Comparison of ENCODE assay signal across 9 mouse cellular contexts in the genomic region with DNA sequence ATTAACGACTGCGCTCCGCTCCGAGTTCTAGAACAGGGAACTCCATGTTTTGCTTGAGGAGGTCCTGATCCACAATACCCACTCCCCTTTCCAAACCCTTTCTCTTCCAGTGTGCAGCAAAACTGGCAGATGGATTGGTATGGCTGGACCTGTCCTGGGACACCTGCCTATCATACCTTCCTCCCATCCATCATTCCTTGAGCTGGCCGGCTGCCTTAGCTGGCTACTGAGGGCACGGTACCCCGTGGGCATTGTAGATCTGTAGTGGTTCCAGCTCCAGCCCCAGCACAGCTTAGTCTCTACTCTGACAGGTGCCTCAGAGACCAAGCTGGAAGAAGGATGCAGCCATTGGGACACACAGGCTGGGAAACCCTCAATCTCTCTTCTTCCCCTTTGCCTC. TPM values are rescaled to one million over a fixed set of nuclear protein-coding genes. Genes with fewer than 3 reads are reported as not detected.
A peak's percentile ranks its signal among the peaks of the same experiment; 100 is the strongest.
DNase-seq lines count a peak whose midpoint lies in the region; ATAC-seq and TF ChIP-seq lines count a peak whose summit lies in the region.
"Had no signal": no experiment of that assay in that cellular context is flagged by ENCODE, and none has a peak within 500 bp of the region (broad histone marks: within the 10 kb centered on the region; RNA-seq: fewer than 3 reads in every experiment).

No protein-coding gene starts in this region.

- no peak for ATAC-seq in kidney, embryonic 14.5 days (ENCODE audit: low FRiP score, low TSS enrichment)
- ATAC-seq in embryonic facial prominence, embryonic 14.5 days (ENCODE audit: low read depth), result no peak
- no peak for ATAC-seq in intestine, embryonic 14.5 days (replicated peaks; ENCODE audit: low FRiP score, low TSS enrichment, low read depth)

- DNase-seq in kidney, postnatal 25 days, result no peak
- DNase-seq in embryonic facial prominence, embryonic 14.5 days (ENCODE audit: low spot score), result no peak
- DNase-seq in intestine, embryonic 14.5 days (ENCODE audit: low spot score), result no peak
- no peak for DNase-seq in embryo, embryonic 9.5 days (ENCODE audit: extremely low spot score)
- DNase-seq in embryo, embryonic 10 days (ENCODE audit: low spot score), result no peak
- DNase-seq in yolk sac, embryonic 10.5 days (ENCODE audit: low spot score), result no peak
- DNase-seq: spleen, adult 18-20 months had no signal

- H3K4me3 ChIP-seq in kidney, embryonic 14.5 days (ENCODE audit: low read length), result peak overlapping the region; percentile 64
- peak overlapping the region; percentile 60 for H3K4me3 ChIP-seq in embryonic facial prominence, embryonic 14.5 days (ENCODE audit: low read depth, low read length)
- H3K4me3 ChIP-seq in intestine, embryonic 14.5 days (ENCODE audit: low read depth, low read length), result peak overlapping the region; percentile 65; the same call in 1 of the 2 replicates
- H3K4me3 ChIP-seq in myocyte, result peak overlapping the region; percentile 74

- H3K9ac ChIP-seq in kidney, embryonic 14.5 days (ENCODE audit: low read depth, low read length), result peak overlapping the region; percentile 90
- peak overlapping the region; percentile 88; the same call in 1 of the 2 replicates for H3K9ac ChIP-seq in embryonic facial prominence, embryonic 14.5 days (ENCODE audit: low read depth, low read length)
- H3K9ac ChIP-seq in intestine, embryonic 14.5 days (ENCODE audit: low read length), result no peak overlapping the region

- H3K9me3 ChIP-seq in kidney, embryonic 14.5 days (ENCODE audit: control insufficient read depth, low read length), result no peaks in the 10 kb centered on the region
- no peaks in the 10 kb centered on the region for H3K9me3 ChIP-seq in embryonic facial prominence, embryonic 14.5 days (ENCODE audit: control insufficient read depth, low read length)
- H3K9me3 ChIP-seq in intestine, embryonic 14.5 days (ENCODE audit: control insufficient read depth, low read length), result no peaks in the 10 kb centered on the region

- H3K27ac ChIP-seq in kidney, embryonic 14.5 days (ENCODE audit: low read depth, low read length), result no peak overlapping the region
- no peak overlapping the region for H3K27ac ChIP-seq in embryonic facial prominence, embryonic 14.5 days (replicated peaks; ENCODE audit: low read depth, low read length)
- H3K27ac ChIP-seq in intestine, embryonic 14.5 days (ENCODE audit: low read depth), result no peak overlapping the region

- peak; percentile 37 for TF ChIP-seq POLR2A in myocyte (IDR thresholded peaks at IDR 0.05; ENCODE audit: insufficient read length, low read depth)

- H3ac ChIP-seq in myocyte (ENCODE audit: control insufficient read depth, insufficient read length), result peak overlapping the region; percentile 73

- peaks cover 23% of the 10 kb centered on the region for H3K4me1 ChIP-seq in kidney, embryonic 14.5 days (ENCODE audit: control insufficient read depth, insufficient read depth, low read length)
- peaks cover 30% of the 10 kb centered on the region for H3K4me1 ChIP-seq in embryonic facial prominence, embryonic 14.5 days (ENCODE audit: control insufficient read depth, insufficient read depth, low read length)
- peaks cover 12% of the 10 kb centered on the region for H3K4me1 ChIP-seq in intestine, embryonic 14.5 days (replicated peaks; ENCODE audit: control insufficient read depth, insufficient read depth, low read length)

- H3K27me3 ChIP-seq in kidney, embryonic 14.5 days (ENCODE audit: control insufficient read depth, insufficient read depth, low read length), result no peaks in the 10 kb centered on the region
- peaks cover 10% of the 10 kb centered on the region for H3K27me3 ChIP-seq in embryonic facial prominence, embryonic 14.5 days (replicated peaks; ENCODE audit: control insufficient read depth, insufficient read depth, low read length)
- H3K27me3 ChIP-seq in intestine, embryonic 14.5 days (replicated peaks; ENCODE audit: control insufficient read depth, insufficient read depth, low read length), result peaks cover 7% of the 10 kb centered on the region
- H3K27me3 ChIP-seq in myocyte (ENCODE audit: control insufficient read depth, insufficient read depth, insufficient read length), result no peaks in the 10 kb centered on the region

- WGBS in kidney, embryonic 14.5 days, result 18% methylated on average over 7 of the region's 7 CpGs
- 17% methylated on average over 7 of the region's 7 CpGs for WGBS in embryonic facial prominence, embryonic 14.5 days
- 23% methylated on average over 7 of the region's 7 CpGs for WGBS in intestine, embryonic 14.5 days

- H3K36me3 ChIP-seq in kidney, embryonic 14.5 days (ENCODE audit: control insufficient read depth, insufficient read depth, low read length), result peaks cover 8% of the 10 kb centered on the region; the same call in 1 of the 2 replicates
- H3K36me3 ChIP-seq in embryonic facial prominence, embryonic 14.5 days (ENCODE audit: control insufficient read depth, insufficient read depth, low read length), result peaks cover 21% of the 10 kb centered on the region
- peaks cover 13% of the 10 kb centered on the region for H3K36me3 ChIP-seq in intestine, embryonic 14.5 days (ENCODE audit: control insufficient read depth, insufficient read depth, low read length)
- peaks cover 8% of the 10 kb centered on the region for H3K36me3 ChIP-seq in myocyte (ENCODE audit: control insufficient read depth, insufficient read depth)

- H3K79me2 ChIP-seq in myocyte (ENCODE audit: control insufficient read depth, insufficient read depth), result peaks cover 34% of the 10 kb centered on the region

- peak overlapping the region; percentile 98 for H3K4me2 ChIP-seq in kidney, embryonic 14.5 days (replicated peaks; ENCODE audit: low read depth, low read length)
- peak overlapping the region; percentile 88 for H3K4me2 ChIP-seq in embryonic facial prominence, embryonic 14.5 days (ENCODE audit: low read depth, low read length)
- peak overlapping the region; percentile 92 for H3K4me2 ChIP-seq in intestine, embryonic 14.5 days (ENCODE audit: low read length)
- H3K4me2 ChIP-seq in myocyte (ENCODE audit: low read depth), result peak overlapping the region; percentile 83

TF ChIP-seq in myocyte, 11 proteins besides CTCF, POLR2A, EP300 and RAD21:
- peak; percentile 73 for TF ChIP-seq POLR2AphosphoS2 (IDR thresholded peaks at IDR 0.05; ENCODE audit: insufficient read length, low read depth)
- TF ChIP-seq USF1 (IDR thresholded peaks at IDR 0.05; ENCODE audit: low read depth), result no peak
- no peak for TF ChIP-seq SRF (IDR thresholded peaks at IDR 0.05; ENCODE audit: control insufficient read depth, insufficient read length, low read depth)

RNA-seq across cellular contexts. Expression of a gene that starts 1.6 kb away (rescaled TPM):
- polyA plus RNA-seq in kidney, embryonic 14.5 days (2014; fragmentation: Nextera tagmentation; extraction: Ambion mirVana), result 94.4 and 99.4 TPM in 2 replicates
- 28.3 and 53.3 TPM in 2 replicates for polyA plus RNA-seq in embryonic facial prominence, embryonic 14.5 days (2014; fragmentation: Nextera tagmentation; extraction: Ambion mirVana)
- polyA plus RNA-seq in intestine, embryonic 14.5 days (2014; fragmentation: Nextera tagmentation; extraction: Ambion mirVana), result 82.3 and 123 TPM in 2 replicates
- 441 TPM for polyA plus RNA-seq in myocyte (2012; fragmentation: generic; extraction: Trizol)

RNA-seq across cellular contexts. Expression of a gene that starts 5.0 kb away (rescaled TPM):
- 43.7 and 53.9 TPM in 2 replicates for polyA plus RNA-seq in kidney, embryonic 14.5 days (2014; fragmentation: Nextera tagmentation; extraction: Ambion mirVana)
- 53.6 and 72.3 TPM in 2 replicates for polyA plus RNA-seq in embryonic facial prominence, embryonic 14.5 days (2014; fragmentation: Nextera tagmentation; extraction: Ambion mirVana)
- polyA plus RNA-seq in intestine, embryonic 14.5 days (2014; fragmentation: Nextera tagmentation; extraction: Ambion mirVana), result 40.9 and 56.8 TPM in 2 replicates
- polyA plus RNA-seq in myocyte (2012; fragmentation: generic; extraction: Trizol), result 121 TPM

RNA-seq across cellular contexts. Expression of a gene that starts 9.2 kb away (rescaled TPM):
- polyA plus RNA-seq in kidney, embryonic 14.5 days (2014; fragmentation: Nextera tagmentation; extraction: Ambion mirVana), result 0.35 TPM in 1 of 2 replicates, not detected in the other
- 0.24 TPM in 1 of 2 replicates, not detected in the other for polyA plus RNA-seq in embryonic facial prominence, embryonic 14.5 days (2014; fragmentation: Nextera tagmentation; extraction: Ambion mirVana)
- not detected in 2 replicates for polyA plus RNA-seq in intestine, embryonic 14.5 days (2014; fragmentation: Nextera tagmentation; extraction: Ambion mirVana)
- 3.2 TPM for polyA plus RNA-seq in myocyte (2012; fragmentation: generic; extraction: Trizol)

RNA-seq across cellular contexts. Expression of a gene that starts 9.9 kb away (rescaled TPM):
- polyA plus RNA-seq in kidney, embryonic 14.5 days (2014; fragmentation: Nextera tagmentation; extraction: Ambion mirVana), result 176 and 238 TPM in 2 replicates
- 150 and 173 TPM in 2 replicates for polyA plus RNA-seq in embryonic facial prominence, embryonic 14.5 days (2014; fragmentation: Nextera tagmentation; extraction: Ambion mirVana)
- polyA plus RNA-seq in intestine, embryonic 14.5 days (2014; fragmentation: Nextera tagmentation; extraction: Ambion mirVana), result 189 and 192 TPM in 2 replicates
- 142 TPM for polyA plus RNA-seq in myocyte (2012; fragmentation: generic; extraction: Trizol)

RNA-seq across cellular contexts. Expression of a gene that starts 11.5 kb away (rescaled TPM):
- 1.1 and 1.4 TPM in 2 replicates for polyA plus RNA-seq in kidney, embryonic 14.5 days (2014; fragmentation: Nextera tagmentation; extraction: Ambion mirVana)
- polyA plus RNA-seq in embryonic facial prominence, embryonic 14.5 days (2014; fragmentation: Nextera tagmentation; extraction: Ambion mirVana), result 1.1 and 1.4 TPM in 2 replicates
- 0.73 TPM in 1 of 2 replicates, not detected in the other for polyA plus RNA-seq in intestine, embryonic 14.5 days (2014; fragmentation: Nextera tagmentation; extraction: Ambion mirVana)
- 0.48 TPM for polyA plus RNA-seq in myocyte (2012; fragmentation: generic; extraction: Trizol)
